Mouse (Mus musculus): ENCODE measurements at regions not wholly inside any gene's neighbourhood (a gene's known extent, or its start where the extent isn't known, plus 50 kb on each side); places are given as distances from the start of the nearest gene placed in this dataset.

- no peak for TF ChIP-seq POLR2A (IDR thresholded peaks at IDR 0.05; ENCODE audit: control insufficient read depth, low read depth, low read length)
- no peak for TF ChIP-seq CTCF (IDR thresholded peaks at IDR 0.05; ENCODE audit: control insufficient read depth, insufficient read depth, insufficient replicate concordance, low read depth, low read length)
These were observed 981.0 kb downstream of the 4930447A16Rik start for GRCm38 (mm10) chr15:38406114-38406960.
